Mouse (Mus musculus): ENCODE data around the gene Gm29644.
"Not testable (repeated sequence)": the region's sequence is repeated elsewhere in the genome, so short reads cannot be mapped to it uniquely, and the experiment has no call there.

Gm29644 gene

DNA sequence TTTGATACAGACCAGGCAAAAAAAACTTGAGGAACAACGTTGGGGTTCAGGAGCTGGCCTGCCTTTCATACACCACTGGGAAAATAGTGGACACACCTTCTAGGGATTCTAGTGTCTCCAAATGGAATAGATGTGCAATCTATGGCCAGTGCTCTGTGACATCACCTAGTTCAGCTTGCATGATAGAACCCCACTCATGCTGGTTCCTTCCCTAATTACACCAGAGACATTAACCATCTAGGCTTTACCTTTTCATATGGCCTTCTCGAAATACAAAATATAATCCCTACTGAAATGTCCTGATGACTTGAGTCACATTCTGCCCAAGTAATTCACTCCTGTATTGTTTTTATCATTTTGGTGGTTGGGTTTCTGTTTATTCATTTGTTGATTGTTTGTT, at the start of gene Gm29644, which contains the start of gene Gm29423:
TSS of gene Gm29644 (minus strand) at position 157 of the 400 bp plus-strand sequence.
TSS of gene Gm29423 (minus strand) at position 101 of the 400 bp plus-strand sequence.
- not testable (repeated sequence) for DNase-seq

DNA sequence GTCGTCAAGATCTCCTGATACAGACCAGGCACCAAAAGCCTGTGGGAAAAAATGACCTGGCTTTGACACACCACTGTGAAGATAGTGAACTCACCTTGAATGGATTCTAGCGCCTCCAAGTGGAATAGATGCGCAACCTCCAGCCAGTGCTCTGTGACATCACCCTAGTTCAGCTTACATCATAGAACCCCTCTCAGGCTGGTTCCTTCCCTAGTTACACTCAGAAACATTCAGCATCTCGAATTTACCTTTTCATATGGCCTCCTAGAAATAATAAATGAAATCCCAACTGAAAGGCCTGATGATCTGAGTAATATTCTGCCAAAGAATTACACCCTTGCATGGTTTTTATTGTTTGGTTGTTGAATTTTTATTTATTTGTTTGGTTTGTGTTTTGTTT, 29.6 kb downstream of the Gm29644 start, which contains the start of gene Gm21118:
TSS of gene Gm21118 (minus strand) at position 101 of the 400 bp plus-strand sequence.
- DNase-seq: not testable (repeated sequence)

Data from cerebellum, postnatal 36 days (tissue).